Mouse (Mus musculus) ES-Bruce4 (cell line): Measurements from ENCODE around the gene Rarg. TPM values are rescaled to one million over a fixed set of nuclear protein-coding genes. Genes with fewer than 3 reads are reported as not detected.

Source experiments
- H3K27ac ChIP-seq: 2 replicates; pipeline ENCODE4 v1.5.1; 2012; ENCODE audit warnings: low read length, inconsistent platforms; ENCODE audit not compliant: insufficient read depth
- H3K27me3 ChIP-seq: 2 replicates; pipeline ENCODE4 v1.6.1; 2012; ENCODE audit warnings: mild to moderate bottlenecking, low read length, inconsistent platforms; ENCODE audit not compliant: control insufficient read depth, poor library complexity, insufficient read depth, severe bottlenecking
- H3K36me3 ChIP-seq: 2 replicates; pipeline ENCODE4 v1.6.1; 2012; ENCODE audit warnings: inconsistent platforms, mild to moderate bottlenecking, low read length, moderate library complexity; ENCODE audit not compliant: control insufficient read depth, poor library complexity, insufficient read depth, severe bottlenecking
- H3K4me1 ChIP-seq: one replicate; pipeline ENCODE4 v1.8.1; 2011; ENCODE audit warnings: low read length; ENCODE audit not compliant: control insufficient read depth, insufficient read depth
- H3K4me3 ChIP-seq: 2 replicates; pipeline ENCODE4 v1.5.1; 2011; ENCODE audit warnings: low read depth, mild to moderate bottlenecking, low read length
- H3K9ac ChIP-seq: 2 replicates; pipeline ENCODE4 v1.6.1; 2012; ENCODE audit warnings: low read depth, mild to moderate bottlenecking, inconsistent platforms; ENCODE audit not compliant: poor library complexity, severe bottlenecking
- H3K9me3 ChIP-seq: replicated peaks from 2 replicates; pipeline ENCODE4 v1.6.1; 2012; ENCODE audit warnings: mild to moderate bottlenecking, low read length, inconsistent platforms; ENCODE audit not compliant: control insufficient read depth, poor library complexity, insufficient read depth, severe bottlenecking
- CTCF ChIP-seq: IDR thresholded peaks from one replicate; pipeline ENCODE4 v1.8.1; 2011; ENCODE audit warnings: low read depth, low read length
- EP300 ChIP-seq: IDR thresholded peaks from 2 replicates; pipeline ENCODE4 v1.6.1; 2011; ENCODE audit warnings: low read depth, low read length; ENCODE audit not compliant: insufficient read depth
- POLR2A ChIP-seq: IDR thresholded peaks from one replicate; pipeline ENCODE4 v1.8.1; 2011; ENCODE audit warnings: low read length; ENCODE audit not compliant: insufficient read depth
- polyA plus RNA-seq: library from polyadenylated mRNA; stranded (reverse); fragments of >200 nt; gene quantifications from 2 replicates; pipeline ENCODE4 v1.2.4, GENCODE M21; 2011; ENCODE audit warnings: low read depth; ENCODE audit not compliant: missing spikeins, insufficient read depth, insufficient read length

Rarg gene
- polyA plus RNA-seq, 1 experiment: 42.7 TPM

- Histone ChIP-seq H3K9me3 (no peaks in the 10 kb centered on the region), H3K4me3 (peak overlapping the region; percentile 75), H3K27me3 (no peaks in the 10 kb centered on the region), H3K36me3 (no peaks in the 10 kb centered on the region), H3K9ac (peak overlapping the region; percentile 50), H3K27ac (no peak overlapping the region), H3K4me1 (peaks cover 3% of the 10 kb centered on the region)
- TF ChIP-seq EP300 (0 out of 2 replicates have a peak, but pooled peaks have one; percentile 35), POLR2A (no peak), CTCF (peak; percentile 73)
These were observed 32.9 kb downstream of the Rarg start for GRCm38 (mm10) chr15:102224186-102224991.

DNA sequence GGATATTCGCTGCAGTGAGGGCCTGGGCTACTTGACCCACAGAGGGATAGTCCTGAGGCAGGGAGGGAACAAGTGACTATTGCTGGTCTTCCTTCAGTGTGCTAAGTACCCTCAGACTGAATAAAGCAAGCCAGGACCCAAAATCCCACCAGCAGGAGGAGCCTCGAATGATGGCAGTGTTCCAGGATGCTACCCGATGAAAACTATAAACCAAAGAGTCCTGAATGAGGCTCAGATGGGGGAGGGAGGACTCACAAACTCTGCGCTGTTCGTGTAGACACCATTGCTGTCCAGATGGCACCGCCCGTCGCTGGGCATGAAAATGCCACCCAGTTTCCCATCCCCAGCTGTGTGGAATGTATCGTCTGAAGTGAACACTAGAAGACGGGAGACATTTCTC is 34.9 kb downstream of the Rarg start:
- Histone ChIP-seq H3K9me3 (no peaks in the 10 kb centered on the region), H3K27ac (no peak overlapping the region), H3K9ac (no peak overlapping the region; the same call in 1 of the 2 replicates), H3K4me1 (peaks cover 3% of the 10 kb centered on the region), H3K4me3 (peak overlapping the region; percentile 34), H3K27me3 (no peaks in the 10 kb centered on the region), H3K36me3 (no peaks in the 10 kb centered on the region)
- TF ChIP-seq EP300: no peak
- TF ChIP-seq CTCF: no peak
- TF ChIP-seq POLR2A: no peak

- Histone ChIP-seq H3K36me3 (peaks cover 11% of the 10 kb centered on the region), H3K4me3 (no peak overlapping the region), H3K4me1 (peaks cover 25% of the 10 kb centered on the region), H3K27ac (no peak overlapping the region), H3K9me3 (no peaks in the 10 kb centered on the region), H3K9ac (no peak overlapping the region), H3K27me3 (no peaks in the 10 kb centered on the region)
- no peak for TF ChIP-seq POLR2A
- no peak for TF ChIP-seq CTCF
- no peak for TF ChIP-seq EP300
These were observed 40.0 kb downstream of the Rarg start for GRCm38 (mm10) chr15:102217325-102217724.

- no peak overlapping the region for H3K9ac ChIP-seq
- no peaks in the 10 kb centered on the region for H3K9me3 ChIP-seq
These were observed 40.7 kb downstream of the Rarg start for GRCm38 (mm10) chr15:102216459-102217228.

DNA sequence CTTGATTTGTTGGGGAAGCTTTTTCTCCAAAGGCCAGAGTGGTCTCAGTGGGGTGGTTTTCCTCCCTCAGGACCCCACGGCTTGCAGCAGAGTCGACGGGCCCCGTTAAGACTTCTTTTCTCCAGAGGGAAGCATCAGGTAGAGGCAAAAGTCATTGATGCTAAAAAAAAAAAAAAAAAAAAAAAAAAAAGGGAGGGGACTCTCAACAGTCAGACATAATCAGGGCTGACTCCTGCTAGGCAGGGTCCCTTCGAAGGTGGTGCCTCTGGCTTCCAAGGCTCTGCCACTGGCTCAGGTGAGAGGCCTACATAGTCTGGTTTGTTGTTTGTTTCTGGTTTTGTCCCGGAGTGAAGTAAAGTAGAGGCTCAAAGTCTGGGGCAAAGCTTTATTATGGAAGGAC is 41.7 kb downstream of the Rarg start:
- Histone ChIP-seq H3K4me1 (peaks cover 29% of the 10 kb centered on the region), H3K4me3 (no peak overlapping the region), H3K36me3 (peaks cover 11% of the 10 kb centered on the region)

More at GRCm38 (mm10) chr15:102216459-102217228, 40.7 kb downstream of the Rarg start:
- TF ChIP-seq EP300 (0 out of 2 replicates have a peak, but pooled peaks have one; percentile 53), CTCF (no peak)
- Histone ChIP-seq H3K36me3 (peaks cover 11% of the 10 kb centered on the region), H3K27ac (no peak overlapping the region), H3K27me3 (no peaks in the 10 kb centered on the region), H3K4me3 (no peak overlapping the region), H3K4me1 (peaks cover 25% of the 10 kb centered on the region)

DNA sequence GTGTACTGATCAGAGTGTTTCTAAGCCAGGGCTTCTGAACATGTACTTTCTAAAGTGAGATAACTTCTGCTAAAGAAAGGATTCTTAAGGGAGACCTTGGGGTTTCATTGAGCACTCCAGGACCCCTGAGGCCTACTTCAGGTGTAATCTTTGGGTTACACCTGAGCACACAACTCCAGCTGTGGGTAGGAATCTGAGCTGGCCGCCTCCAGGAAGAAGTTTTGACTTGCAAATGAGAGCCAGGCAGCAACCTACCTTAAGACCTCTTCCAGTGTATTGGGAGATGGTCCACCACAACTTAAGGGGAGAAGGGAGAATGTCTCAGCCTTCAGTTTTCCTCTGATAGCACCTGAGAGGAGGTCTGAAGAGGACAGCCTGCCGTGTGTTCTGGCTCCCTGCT is 43.2 kb downstream of the Rarg start:
- Histone ChIP-seq H3K9ac (no peak overlapping the region), H3K36me3 (peaks cover 13% of the 10 kb centered on the region), H3K27ac (peak overlapping the region; percentile 94)

More for the DNA sequence above, 41.7 kb downstream of the Rarg start:
- Histone ChIP-seq H3K9me3 (no peaks in the 10 kb centered on the region), H3K9ac (no peak overlapping the region), H3K27me3 (no peaks in the 10 kb centered on the region), H3K27ac (peak overlapping the region; percentile 65)
- no peak for TF ChIP-seq POLR2A
- TF ChIP-seq CTCF: no peak
- no peak for TF ChIP-seq EP300

More for the DNA sequence above, 43.2 kb downstream of the Rarg start:
- TF ChIP-seq POLR2A (no peak), EP300 (peak; percentile 85)
- Histone ChIP-seq H3K27me3 (no peaks in the 10 kb centered on the region), H3K4me1 (peaks cover 33% of the 10 kb centered on the region), H3K4me3 (no peak overlapping the region), H3K9me3 (no peaks in the 10 kb centered on the region)
